Mouse (Mus musculus) kidney, postnatal 10 days (tissue): Measurements from ENCODE around the gene Slc28a1.
A peak's percentile ranks its signal among the peaks of the same experiment; 100 is the strongest.
"Not testable (repeated sequence)": the region's sequence is repeated elsewhere in the genome, so short reads cannot be mapped to it uniquely, and the experiment has no call there.

Experiments
- DNase-seq: peaks from one replicate; pipeline ENCODE4 v3.0.0; 2021; ENCODE audit warnings: mixed read lengths

Slc28a1 gene

DNA sequence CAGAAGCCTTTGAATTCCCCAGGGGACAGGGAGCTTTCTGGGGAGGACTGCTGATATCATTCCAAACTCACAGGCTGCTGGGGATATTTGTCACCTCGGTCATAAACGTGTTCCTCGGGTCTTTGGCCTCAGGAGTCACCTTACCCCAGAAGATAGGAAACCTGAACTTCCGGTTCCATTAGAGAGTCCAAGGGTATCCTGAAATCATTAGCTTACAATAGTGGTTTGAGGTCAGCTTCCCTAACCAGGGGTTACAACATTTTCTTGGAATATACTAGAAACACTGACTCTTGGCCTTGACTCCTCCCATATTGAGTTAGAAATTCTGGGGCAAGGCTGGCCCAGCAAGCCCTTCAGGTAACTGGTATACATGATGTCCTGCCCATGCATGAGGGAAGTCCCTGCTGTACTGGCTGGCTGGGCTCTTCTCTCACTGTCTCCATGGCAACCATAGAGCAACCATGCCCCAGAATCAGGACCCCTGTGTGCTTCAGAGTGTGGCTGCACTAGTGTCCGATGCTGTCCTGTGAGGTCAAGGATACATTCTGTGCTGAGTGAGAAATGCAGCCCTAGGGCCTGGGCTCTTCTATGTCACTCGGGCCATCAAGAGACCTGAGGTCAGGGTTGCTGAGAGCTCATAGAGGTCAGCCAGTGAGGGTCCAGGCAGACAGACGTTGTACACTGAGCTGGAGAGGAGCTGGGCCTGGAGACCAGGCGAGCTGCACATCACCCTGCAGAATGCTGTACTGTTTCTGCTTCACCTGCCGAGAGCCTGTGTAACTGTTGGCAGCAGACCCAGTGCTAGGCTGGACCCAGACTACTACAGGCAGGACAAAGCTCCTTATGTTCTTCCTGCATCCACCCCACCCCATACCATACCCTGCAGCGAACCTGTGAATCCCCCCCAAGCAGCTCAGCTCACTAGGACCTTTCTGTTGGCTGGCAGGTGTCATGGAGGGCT, 10.9 kb downstream of the Slc28a1 start:
- no peak for DNase-seq

DNA sequence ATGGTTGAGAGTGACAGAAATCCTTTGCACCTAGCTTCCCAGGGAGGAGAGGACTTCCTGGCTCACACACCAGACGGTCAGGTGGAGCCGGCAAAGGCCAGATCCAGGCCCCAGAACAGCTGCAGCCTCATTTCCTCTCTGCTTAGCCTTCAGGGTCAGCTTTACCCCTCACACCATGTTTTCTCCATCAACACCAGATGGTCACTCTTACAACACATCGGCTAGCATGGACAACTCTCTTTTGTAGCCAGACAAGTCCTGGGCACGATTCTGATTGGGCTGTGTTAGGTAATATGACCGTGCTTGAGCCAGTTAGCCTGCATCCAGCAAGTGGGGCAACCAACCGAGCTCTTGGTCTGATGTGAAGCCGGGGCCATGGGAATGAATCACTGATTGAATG, 17.3 kb downstream of the Slc28a1 start:
- no peak for DNase-seq

DNA sequence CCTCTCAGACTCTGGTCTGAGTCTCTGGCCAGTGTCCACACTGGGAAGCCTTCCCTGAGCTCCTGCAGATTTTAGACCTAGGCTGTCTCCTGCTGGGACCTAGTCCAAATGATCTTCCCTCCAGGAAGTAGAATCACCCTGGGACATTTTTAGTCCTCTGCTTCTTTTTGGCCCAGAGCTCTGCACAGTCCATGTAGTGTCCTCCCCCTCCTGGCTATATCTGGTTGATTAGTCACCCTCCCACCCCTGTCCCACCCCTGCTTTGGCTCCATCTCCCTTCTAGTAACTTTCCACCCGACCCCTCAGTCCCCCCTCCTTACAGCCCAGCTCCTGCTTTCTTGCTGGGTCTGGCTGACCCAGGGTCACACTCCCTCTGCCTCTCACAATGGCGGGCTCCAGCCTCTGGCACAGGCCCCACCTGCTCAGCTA, 18.3 kb downstream of the Slc28a1 start:
- peak; percentile 63 for DNase-seq

DNA sequence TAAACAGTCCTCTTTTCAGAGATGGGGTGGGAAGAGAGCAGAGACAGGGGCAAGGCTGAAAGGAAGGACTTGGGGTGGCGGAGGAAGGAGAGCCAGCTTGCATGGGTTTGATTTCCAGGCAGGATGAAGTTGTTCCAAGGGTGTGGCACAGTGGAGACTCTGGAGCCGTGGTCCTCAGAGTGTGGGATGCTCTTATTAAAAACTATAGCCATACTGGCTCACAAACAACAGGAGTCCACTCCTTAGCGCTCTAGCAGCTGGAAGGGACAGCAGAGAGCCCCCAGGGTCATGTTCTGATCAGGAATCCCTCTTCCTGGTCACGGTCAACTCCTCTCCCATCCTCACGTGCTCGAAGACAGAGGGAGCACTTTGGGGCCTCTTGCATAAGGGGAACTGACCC, 18.8 kb downstream of the Slc28a1 start:
- no peak for DNase-seq

DNA sequence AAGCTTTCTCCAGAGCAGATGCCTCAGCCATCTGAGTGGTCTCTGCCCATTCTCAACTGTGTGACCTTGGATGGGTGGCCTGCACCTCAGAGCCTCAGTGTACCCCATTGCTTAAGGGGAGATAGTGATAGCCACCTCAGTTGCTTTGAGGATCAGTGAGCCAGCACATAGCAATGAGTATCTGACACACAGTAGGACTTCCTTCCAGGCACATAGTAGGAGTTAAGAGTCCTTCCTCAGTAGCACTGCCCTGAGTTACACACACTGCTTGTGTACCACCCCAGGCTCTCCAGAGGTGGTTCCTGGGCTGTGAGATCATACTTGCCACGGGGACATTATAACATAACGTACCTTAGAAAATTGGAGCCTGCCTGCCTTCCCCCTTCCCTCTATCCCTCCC, 19.3 kb downstream of the Slc28a1 start:
- no peak for DNase-seq

DNA sequence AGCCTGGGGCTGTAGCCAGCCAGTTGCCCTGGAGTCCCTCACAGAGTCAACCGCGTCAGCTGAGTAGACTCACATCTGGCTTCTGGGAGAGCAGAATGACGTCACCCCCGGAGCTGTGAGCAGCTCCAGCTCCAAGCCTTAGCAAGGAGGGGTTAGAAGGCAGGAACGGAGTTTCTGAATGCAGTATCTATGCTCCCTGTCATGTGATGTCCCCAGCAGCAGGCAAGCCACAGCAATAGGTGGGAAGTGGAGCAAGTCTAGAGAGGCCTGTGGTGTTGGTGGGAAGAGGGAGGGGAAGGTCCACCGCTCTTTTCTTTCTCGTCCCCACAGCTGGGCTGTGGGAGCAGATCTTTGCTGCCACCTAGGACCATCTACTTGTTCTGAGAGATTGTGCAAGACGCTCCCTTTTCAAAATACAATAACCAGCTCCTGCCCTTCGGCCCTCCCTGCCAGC, 20.0 kb downstream of the Slc28a1 start:
- peak; percentile 84 for DNase-seq

DNA sequence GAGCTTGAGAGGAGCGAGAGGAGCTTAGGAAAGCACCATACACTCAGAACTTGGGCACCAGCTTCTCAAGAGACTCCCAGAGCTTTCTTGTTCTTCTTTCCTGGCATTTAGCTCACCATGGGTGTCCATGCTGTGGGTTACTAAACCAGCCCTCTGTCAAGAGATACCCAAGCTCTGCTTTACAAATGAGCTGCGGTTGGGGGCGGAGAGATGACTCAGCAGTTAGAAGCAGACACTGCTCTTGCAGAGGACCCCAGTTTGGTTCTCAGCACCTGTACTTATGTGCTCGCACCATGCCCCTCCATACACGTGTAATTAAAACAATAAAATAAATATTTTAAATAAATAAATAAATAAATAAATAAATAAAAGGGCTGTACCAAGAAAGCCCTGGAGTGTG, 22.7 kb downstream of the Slc28a1 start:
- no peak for DNase-seq

DNA sequence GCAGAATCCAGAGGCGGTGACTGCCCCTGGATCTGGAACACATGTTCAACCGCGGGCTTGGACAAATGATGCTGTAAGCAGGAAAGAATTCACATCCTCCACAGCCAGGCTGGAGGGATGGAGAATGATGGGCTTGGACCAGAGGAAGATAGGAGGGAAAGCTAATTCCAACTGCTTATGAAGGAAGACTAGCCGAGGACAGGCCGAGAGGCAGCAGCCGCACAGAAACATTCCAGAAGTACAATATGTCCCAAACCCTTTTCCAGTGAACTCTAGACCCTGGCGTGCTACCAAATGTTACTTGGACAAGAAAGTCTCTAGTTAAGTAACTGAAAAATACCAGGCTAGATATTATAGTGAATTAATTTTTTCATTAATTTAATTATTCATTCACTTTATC, 24.5 kb downstream of the Slc28a1 start:
- peak; percentile 70 for DNase-seq

DNA sequence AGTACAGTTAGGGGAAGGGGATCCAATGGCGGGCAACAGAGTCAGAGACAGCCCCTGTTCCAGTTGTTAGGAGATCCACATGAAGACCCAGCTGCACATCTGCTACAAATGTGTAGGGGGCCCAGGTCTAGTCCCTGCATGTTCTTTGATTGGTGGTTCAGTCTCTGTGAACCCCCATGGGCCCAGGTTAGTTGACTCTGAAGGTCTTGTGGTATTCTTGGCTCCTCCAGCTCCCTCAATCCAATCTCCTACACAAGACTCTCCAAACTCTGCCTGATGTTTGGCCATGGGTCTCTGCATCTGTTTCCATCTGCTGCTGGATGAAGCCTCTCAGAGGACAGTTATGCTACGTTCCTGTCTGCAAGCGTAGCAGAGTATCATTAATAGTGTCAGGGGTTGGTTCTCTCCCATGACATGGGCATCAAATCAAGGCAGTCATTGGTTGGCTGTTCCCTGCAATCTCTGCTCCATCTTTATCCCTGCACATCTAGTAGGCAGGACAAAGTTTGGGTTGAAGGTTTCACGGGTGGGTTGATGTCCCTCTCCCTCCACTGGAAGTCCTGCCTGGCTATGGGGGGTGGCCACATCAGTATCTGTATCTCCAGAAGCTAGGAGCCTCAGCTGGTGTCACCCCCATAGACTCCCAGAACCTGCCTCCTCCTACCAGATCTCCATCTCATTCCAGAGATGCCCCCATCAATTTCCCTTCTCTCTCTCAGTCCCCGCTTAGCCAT, 25.2 kb downstream of the Slc28a1 start:
- no peak for DNase-seq

DNA sequence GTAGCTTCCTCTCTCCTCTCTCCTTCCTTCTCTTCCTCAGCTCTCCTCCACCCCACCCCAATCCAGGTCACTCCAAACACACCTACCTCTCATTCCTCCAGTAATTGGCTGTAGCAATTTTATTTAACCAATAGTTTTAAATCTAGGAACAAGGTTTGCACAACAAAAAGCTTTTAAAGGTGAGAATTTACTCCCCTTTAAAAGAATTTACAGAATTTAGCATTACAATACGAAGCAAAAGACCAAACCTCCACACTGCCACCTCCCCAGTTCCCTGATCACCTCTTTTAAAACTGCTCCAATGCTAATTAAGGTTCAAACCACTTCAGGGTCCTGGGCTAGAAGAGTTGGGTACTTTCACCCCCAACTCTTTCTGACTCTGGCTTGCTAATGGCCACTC, 26.9 kb downstream of the Slc28a1 start:
- DNase-seq: no peak

DNA sequence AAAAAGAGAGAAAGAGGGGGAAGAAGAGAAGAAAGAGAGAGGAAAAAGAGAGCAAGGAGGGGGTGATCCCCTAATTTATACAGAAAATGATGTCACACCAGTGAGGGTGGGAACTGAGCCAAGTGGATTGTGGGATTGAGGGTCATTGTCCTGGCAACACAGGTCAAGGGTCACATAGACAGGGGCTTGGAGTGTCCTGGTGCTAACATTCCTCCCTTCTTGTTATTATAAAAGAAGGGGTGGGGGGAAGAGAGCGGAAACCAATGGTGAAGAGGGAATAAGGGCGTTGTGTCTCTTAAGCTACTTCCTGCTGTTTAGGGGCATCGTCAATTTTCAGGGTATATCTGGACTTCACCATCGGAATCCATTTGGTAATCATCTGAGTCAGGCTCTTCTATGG, 28.5 kb downstream of the Slc28a1 start:
- not testable (repeated sequence) for DNase-seq

DNA sequence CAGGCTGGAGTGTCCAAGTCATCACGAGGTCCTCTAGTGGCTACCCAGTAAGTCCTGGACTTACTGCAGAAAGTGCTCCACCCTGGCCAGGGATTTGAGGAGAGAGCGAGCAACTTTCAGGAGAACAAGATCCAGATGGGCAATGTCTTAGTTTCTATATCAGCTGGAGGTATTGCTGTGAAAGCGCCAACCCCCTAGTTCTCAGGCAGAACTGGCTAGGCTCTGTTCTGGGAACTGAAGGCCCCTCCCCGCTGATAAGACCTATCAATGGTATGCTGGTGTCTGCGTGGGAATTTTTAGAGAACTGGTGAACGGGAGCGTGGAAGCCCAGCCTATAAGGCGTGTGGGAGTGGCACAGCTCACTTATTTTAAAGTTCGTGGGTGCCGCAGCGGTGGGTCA, 35.2 kb downstream of the Slc28a1 start:
- peak; percentile 2 for DNase-seq

DNA sequence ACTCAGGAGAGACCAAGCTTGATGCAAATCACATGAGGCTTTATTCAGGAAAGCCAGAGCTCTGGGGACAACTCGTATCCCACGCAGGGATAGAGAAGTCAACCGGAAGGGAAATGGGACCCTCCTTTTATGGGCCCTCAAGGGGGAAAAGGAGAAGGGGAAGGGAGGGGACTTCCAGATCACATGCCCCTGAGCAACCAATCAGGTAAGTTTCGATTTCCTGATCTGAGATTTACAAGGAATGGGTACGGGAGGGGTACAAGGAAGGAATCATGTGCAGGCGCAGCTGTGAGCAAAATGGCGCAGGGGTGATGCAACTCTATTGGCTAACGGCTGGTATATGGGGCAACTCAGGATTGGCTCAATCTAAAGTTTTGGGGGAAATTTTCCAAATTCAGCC, 36.6 kb downstream of the Slc28a1 start:
- no peak for DNase-seq

DNA sequence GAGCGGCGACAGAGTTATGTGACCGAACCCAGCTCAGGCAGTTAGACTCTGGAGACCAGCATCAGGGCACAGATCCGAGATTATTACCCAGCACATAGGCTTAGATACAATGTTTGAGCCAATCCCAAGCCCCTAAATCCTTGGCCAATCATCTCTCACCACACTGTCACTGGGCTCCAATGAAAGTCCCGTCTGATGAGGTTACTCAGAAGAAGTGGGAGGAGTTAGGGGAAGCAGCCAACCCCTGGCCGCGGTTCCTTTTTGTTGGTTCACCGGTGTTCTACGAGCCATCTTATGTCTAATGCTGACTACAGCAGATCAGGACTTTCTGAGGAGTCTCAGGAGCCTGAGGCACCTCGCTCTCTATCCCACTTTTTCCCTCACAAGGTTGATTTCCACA, 37.7 kb downstream of the Slc28a1 start:
- DNase-seq: peak; percentile 4

DNA sequence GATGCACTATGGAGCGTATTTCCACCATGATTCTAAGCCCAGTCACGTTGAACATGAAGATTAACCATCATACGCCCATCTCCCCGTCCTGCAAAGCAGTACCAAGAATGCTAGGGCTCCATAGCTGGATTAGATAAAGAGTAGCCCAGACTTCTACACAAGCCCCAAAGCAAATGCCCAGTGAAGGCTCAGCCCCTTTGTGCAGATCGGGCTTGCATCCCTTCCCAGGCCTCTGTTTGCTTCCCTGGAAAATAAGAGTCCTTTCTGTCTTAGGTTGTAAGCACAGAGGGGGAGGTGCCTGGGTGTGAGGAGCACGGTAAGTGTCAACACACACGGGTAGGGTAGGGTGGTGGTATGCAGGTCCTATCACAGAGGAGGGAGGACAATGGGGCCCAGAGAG, 38.2 kb downstream of the Slc28a1 start:
- no peak for DNase-seq

DNA sequence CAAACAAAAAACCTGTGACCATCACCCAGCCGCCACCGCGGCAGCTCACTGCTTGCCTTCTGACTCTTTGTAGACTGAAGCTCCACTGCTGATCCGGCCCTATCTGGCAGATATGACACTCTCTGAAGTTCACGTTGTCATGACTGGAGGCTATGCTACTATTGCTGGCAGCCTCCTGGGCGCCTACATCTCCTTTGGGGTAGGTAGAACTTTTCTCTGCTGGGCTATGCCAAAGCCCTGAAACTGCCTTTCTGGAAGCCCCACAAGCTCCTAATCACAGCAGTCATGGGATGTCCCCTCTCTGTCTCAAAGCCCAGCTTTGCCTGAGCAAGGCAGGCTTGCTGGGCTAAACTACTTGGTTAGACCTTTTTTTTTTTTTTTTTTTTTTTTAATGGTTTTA, 38.7 kb downstream of the Slc28a1 start:
- no peak for DNase-seq

DNA sequence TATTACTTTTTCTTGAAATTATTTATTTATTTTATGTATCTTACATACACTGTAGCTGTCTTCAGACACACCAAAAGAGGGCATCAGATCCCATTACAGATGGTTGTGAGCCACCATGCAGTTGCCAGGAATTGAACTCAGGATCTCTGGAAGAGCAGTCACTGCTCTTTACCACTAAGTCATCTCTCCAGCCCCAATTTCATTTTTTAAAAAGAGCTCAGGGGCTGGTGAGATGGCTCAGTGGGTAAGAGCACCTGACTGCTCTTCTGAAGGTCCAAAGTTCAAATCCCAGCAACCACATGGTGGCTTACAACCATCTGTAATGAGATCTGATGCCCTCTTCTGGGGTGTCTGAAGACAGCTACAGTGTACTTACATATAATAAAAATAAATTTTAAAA, 39.6 kb downstream of the Slc28a1 start:
- DNase-seq: not testable (repeated sequence)

DNA sequence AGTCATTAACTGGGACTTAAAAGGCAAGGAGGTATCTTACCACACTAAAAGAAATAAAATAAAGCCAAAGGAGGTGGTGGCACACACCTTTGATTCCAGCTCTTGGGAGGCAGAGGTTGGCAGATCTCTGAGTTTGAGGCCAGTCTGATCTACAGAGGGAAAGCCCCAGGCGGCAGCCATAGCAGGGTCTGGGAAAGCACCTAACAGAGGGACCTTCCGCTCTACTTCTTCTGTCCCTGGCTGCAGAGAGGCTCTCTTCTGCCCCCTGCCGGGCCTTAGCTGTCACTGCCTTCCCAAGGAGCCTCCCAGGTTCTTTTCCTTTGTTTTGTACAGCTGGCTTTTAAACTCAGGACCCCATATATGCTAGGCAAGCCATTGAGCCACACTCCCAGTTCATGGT, 40.4 kb downstream of the Slc28a1 start:
- DNase-seq: peak; percentile 76

DNA sequence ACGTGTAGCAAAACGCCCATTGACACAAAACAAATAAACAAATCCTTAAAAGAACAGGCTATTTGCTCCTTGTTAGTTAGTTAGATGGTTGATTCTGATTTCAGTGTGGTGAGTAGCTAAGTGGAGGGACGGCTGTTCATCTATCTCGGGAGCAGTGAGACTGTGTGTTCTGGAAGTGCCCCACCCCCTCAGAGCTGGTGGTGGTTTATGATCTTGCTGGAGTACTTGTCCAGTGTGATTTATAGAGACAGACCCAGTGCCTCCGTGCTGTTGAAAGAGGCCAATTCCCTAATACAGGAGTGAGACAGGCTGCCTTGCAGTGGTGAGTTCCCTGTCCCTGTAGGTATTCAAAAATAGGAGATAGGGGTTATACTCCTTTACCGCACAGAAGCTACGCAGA, 44.3 kb downstream of the Slc28a1 start:
- DNase-seq: no peak

DNA sequence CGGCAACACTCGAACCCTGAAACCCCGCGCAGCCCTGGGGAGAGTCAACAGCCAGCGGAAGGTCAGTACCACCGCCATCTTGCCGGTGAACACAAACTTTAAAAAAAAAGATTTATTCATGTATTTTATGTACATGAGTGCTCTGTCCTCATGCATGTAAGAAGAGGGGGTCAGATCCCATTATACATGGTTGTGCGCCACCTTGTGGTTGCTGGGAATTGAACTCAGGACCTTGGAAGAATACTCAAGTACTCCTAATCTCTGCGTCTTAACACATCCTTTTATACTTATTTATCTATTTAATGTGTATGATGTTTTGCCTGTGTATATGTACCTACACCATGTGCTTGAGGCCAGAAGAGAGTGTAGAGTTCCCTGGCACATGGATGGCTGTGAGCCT, 47.1 kb downstream of the Slc28a1 start:
- DNase-seq: peak; percentile 58

DNA sequence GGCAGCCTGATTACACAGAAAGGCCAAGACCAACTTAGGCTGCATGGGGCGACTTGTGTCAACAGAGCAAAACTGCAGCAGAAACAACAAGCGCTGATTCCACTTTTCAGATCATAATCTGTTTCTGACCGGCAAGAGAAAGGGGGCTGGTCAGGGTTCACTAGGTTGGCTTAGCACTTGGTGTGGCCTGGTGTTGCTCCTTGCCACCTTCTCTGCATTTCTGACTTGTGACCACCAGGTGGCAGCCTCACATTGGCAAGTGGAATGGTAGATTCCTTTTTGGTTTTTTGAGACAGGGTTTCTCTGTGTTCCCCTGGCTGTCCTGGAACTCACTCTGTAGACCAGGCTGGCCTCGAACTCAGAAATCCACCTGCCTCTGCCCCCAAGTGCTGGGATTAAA, 47.7 kb downstream of the Slc28a1 start:
- DNase-seq: peak; percentile 89

DNA sequence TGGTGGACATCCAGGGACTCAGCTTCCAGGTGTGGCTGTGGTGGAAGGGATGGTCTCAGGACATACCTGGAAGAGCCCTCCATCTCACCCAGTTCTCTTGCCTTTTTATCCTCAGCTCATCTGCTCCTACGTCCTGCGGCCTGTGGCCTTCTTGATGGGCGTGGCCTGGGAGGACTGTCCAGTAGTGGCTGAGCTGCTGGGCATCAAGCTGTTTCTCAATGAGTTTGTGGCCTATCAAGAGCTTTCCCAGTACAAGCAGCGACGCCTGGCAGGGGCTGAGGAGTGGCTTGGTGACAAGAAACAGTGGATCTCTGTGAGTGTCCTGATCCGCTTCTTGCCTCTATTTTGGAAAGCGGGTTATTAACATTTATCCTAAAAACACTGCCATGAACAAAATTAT, 49.8 kb downstream of the Slc28a1 start:
- no peak for DNase-seq

DNA sequence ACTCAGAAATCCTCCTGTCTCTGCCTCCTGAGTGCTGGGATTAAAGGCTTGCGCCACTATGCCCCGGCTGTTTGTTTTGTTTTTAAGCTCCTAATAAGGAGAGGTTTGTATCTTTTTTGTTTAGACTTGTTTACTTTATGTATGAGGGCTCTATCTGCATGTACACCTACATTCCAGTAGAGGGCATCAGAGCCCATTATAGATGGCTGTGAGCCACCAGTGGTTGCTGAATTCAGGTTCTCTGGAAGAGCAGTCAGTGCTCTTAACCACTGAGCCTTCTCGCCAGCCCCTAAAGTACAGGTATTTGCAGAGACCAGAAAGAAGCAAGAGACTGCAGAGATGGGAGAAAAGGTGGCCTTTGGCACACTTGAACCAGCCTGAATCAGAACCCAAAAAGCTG, 52.5 kb downstream of the Slc28a1 start:
- peak; percentile 54 for DNase-seq

DNA sequence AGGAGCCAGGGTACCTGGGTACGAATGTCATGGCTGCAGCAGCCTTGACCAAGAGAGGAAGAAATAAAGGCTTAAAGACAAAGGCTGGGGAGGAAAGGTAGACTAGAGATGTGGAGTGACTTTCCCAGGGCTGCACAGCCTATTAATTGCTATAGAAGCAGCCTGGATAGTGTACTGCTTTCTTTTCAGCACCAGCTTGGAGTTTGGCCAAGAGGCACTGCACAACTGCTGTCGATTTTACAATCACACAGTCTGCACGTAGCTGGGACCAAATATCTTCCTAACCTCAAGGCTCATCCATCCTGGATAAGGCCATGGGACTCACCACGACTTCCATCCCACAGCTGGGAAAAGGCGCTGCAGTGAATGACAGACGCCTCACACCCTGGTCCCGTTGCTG, 54.8 kb downstream of the Slc28a1 start:
- no peak for DNase-seq
